Mouse (Mus musculus): ENCODE measurements at regions not wholly inside any gene's neighbourhood (a gene's known extent, or its start where the extent isn't known, plus 50 kb on each side); places are given as distances from the start of the nearest gene placed in this dataset.
A peak's percentile ranks its signal among the peaks of the same experiment; 100 is the strongest.
"Not testable (repeated sequence)": the region's sequence is repeated elsewhere in the genome, so short reads cannot be mapped to it uniquely, and the experiment has no call there.

- H3K27ac ChIP-seq = no peak overlapping the region
- H3K36me3 ChIP-seq (ENCODE audit: control insufficient read depth, insufficient read depth, low read length) = no peaks in the 10 kb centered on the region
- H3K79me2 ChIP-seq (replicated peaks; ENCODE audit: control insufficient read depth, insufficient read depth, low read length) = no peaks in the 10 kb centered on the region
- no peak overlapping the region for H3K4me3 ChIP-seq
- H3K9ac ChIP-seq (ENCODE audit: low read depth, low read length) = no peak overlapping the region
- no peaks in the 10 kb centered on the region for H3K4me1 ChIP-seq (ENCODE audit: control insufficient read depth, insufficient read depth, low read length)
- TF ChIP-seq POLR2A (IDR thresholded peaks at IDR 0.05; ENCODE audit: insufficient read depth, low read depth, low read length) = no peak
- TF ChIP-seq CTCF (IDR thresholded peaks at IDR 0.05) = no peak
- no peak for TF ChIP-seq EP300 (IDR thresholded peaks at IDR 0.05; ENCODE audit: insufficient read depth, low read depth, low read length)
- no peak for DNase-seq
- intact Hi-C loops (cut with DNase I) = no loop called here
- no peaks in the 10 kb centered on the region for H3K27me3 ChIP-seq (ENCODE audit: control insufficient read depth, insufficient read depth, low read length)
Measured at GRCm38 (mm10) chr3:46771805-46772204, 323.8 kb upstream of the Pabpc4l start.

DNA sequence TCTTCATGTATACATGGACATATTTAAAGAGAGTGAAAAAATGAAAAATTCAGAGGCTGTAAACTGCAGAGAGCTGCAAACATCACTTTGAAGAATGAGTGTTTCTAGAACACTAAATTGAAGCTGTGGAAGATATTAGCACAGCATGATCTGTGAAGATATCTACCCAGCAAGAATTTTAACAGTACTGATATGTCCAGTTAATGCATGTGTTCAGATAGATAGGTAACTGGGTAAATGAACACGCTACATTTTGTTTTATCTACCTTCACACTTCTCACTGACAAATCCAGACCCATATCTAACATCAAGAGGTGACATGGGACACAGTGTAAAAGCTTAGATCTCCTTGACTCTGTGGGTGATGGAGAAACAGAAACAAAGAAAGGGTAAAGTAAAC lies 316.9 kb upstream of the Pabpc4l start:
- no peak overlapping the region for H3K9ac ChIP-seq (ENCODE audit: low read depth, low read length)
- H3K27me3 ChIP-seq (ENCODE audit: control insufficient read depth, insufficient read depth, low read length) = no peaks in the 10 kb centered on the region
- no peaks in the 10 kb centered on the region for H3K4me1 ChIP-seq (ENCODE audit: control insufficient read depth, insufficient read depth, low read length)
- no peak for DNase-seq
- H3K27ac ChIP-seq = no peak overlapping the region
- no peaks in the 10 kb centered on the region for H3K36me3 ChIP-seq (ENCODE audit: control insufficient read depth, insufficient read depth, low read length)
- intact Hi-C loops (cut with DNase I) = no loop called here
- WGBS = 61% methylated on average over 1 of the region's 1 CpGs
- H3K4me3 ChIP-seq = no peak overlapping the region
- TF ChIP-seq EP300 (IDR thresholded peaks at IDR 0.05; ENCODE audit: insufficient read depth, low read depth, low read length) (no peak), POLR2A (IDR thresholded peaks at IDR 0.05; ENCODE audit: insufficient read depth, low read depth, low read length) (no peak), CTCF (IDR thresholded peaks at IDR 0.05) (no peak)
- no peaks in the 10 kb centered on the region for H3K79me2 ChIP-seq (replicated peaks; ENCODE audit: control insufficient read depth, insufficient read depth, low read length)

DNA sequence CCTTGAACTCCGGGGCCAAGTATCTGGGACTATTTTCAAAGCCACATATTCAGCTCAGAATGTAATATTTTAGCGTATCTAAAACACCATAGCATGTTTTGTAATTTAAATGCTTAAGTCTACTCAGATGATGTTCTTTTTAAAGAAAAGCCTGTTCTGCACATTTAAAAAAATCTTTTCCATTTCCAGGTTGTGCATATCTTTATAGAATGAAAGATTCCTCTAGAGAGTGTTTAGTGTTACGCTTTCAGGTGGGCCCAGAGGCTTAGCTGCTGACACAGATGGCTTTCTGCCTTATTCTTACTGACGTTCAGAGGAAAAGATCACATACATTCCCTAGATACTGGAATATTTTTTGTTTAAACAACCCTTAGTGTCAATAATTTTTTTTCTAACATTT lies 310.5 kb upstream of the Pabpc4l start:
- Histone ChIP-seq H3K36me3 (ENCODE audit: control insufficient read depth, insufficient read depth, low read length) (no peaks in the 10 kb centered on the region), H3K27ac (no peak overlapping the region), H3K4me3 (no peak overlapping the region), H3K27me3 (ENCODE audit: control insufficient read depth, insufficient read depth, low read length) (no peaks in the 10 kb centered on the region), H3K79me2 (replicated peaks; ENCODE audit: control insufficient read depth, insufficient read depth, low read length) (no peaks in the 10 kb centered on the region), H3K9ac (ENCODE audit: low read depth, low read length) (no peak overlapping the region), H3K4me1 (ENCODE audit: control insufficient read depth, insufficient read depth, low read length) (no peaks in the 10 kb centered on the region)
- DNase-seq = no peak
- intact Hi-C loops (cut with DNase I) = no loop called here
- TF ChIP-seq CTCF (IDR thresholded peaks at IDR 0.05) (no peak), EP300 (IDR thresholded peaks at IDR 0.05; ENCODE audit: insufficient read depth, low read depth, low read length) (no peak), POLR2A (IDR thresholded peaks at IDR 0.05; ENCODE audit: insufficient read depth, low read depth, low read length) (no peak)
- 74% methylated on average over 4 of the region's 4 CpGs for WGBS

DNA sequence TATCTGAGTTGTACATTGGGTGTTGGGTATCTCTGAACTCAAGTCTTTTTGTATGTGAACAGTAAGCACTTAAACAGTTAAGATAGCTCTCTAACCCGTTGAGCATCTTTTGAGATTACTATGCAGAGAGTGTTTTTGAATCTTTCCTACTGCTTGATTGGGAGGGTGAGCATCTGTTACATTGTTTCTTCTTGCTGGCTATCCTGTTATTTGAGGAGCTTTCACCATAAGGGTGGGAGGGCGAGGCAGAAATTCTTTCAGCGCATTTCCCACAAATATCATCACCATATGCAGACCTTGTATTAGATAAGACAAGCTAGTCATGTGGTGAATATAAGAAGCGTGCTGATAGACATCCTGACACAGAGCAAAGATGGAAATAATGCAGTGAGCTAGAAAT lies 279.7 kb upstream of the Pabpc4l start:
- Histone ChIP-seq H3K4me1 (ENCODE audit: control insufficient read depth, insufficient read depth, low read length) (no peaks in the 10 kb centered on the region), H3K27me3 (ENCODE audit: control insufficient read depth, insufficient read depth, low read length) (no peaks in the 10 kb centered on the region), H3K27ac (no peak overlapping the region), H3K4me3 (no peak overlapping the region), H3K36me3 (ENCODE audit: control insufficient read depth, insufficient read depth, low read length) (no peaks in the 10 kb centered on the region), H3K9ac (ENCODE audit: low read depth, low read length) (no peak overlapping the region), H3K79me2 (replicated peaks; ENCODE audit: control insufficient read depth, insufficient read depth, low read length) (no peaks in the 10 kb centered on the region)
- intact Hi-C loops (cut with DNase I) = no loop called here
- 56% methylated on average over 4 of the region's 4 CpGs for WGBS
- no peak for TF ChIP-seq EP300 (IDR thresholded peaks at IDR 0.05; ENCODE audit: insufficient read depth, low read depth, low read length)
- no peak for TF ChIP-seq CTCF (IDR thresholded peaks at IDR 0.05)
- TF ChIP-seq POLR2A (IDR thresholded peaks at IDR 0.05; ENCODE audit: insufficient read depth, low read depth, low read length) = no peak
- no peak for DNase-seq

GRCm38 (mm10) chr3:46701649-46702048 lies 253.6 kb upstream of the Pabpc4l start:
- intact Hi-C loops (cut with DNase I) = no loop called here
- Histone ChIP-seq H3K9ac (ENCODE audit: low read depth, low read length) (no peak overlapping the region), H3K4me3 (no peak overlapping the region), H3K4me1 (ENCODE audit: control insufficient read depth, insufficient read depth, low read length) (no peaks in the 10 kb centered on the region), H3K36me3 (ENCODE audit: control insufficient read depth, insufficient read depth, low read length) (no peaks in the 10 kb centered on the region), H3K27me3 (ENCODE audit: control insufficient read depth, insufficient read depth, low read length) (no peaks in the 10 kb centered on the region), H3K79me2 (replicated peaks; ENCODE audit: control insufficient read depth, insufficient read depth, low read length) (no peaks in the 10 kb centered on the region), H3K27ac (no peak overlapping the region)
- DNase-seq = peak in 1 of 2 experiments; percentile 3
- TF ChIP-seq CTCF (IDR thresholded peaks at IDR 0.05) = no peak
- TF ChIP-seq EP300 (IDR thresholded peaks at IDR 0.05; ENCODE audit: insufficient read depth, low read depth, low read length) = no peak
- no peak for TF ChIP-seq POLR2A (IDR thresholded peaks at IDR 0.05; ENCODE audit: insufficient read depth, low read depth, low read length)
- WGBS = 3% methylated on average over 1 of the region's 1 CpGs

DNA sequence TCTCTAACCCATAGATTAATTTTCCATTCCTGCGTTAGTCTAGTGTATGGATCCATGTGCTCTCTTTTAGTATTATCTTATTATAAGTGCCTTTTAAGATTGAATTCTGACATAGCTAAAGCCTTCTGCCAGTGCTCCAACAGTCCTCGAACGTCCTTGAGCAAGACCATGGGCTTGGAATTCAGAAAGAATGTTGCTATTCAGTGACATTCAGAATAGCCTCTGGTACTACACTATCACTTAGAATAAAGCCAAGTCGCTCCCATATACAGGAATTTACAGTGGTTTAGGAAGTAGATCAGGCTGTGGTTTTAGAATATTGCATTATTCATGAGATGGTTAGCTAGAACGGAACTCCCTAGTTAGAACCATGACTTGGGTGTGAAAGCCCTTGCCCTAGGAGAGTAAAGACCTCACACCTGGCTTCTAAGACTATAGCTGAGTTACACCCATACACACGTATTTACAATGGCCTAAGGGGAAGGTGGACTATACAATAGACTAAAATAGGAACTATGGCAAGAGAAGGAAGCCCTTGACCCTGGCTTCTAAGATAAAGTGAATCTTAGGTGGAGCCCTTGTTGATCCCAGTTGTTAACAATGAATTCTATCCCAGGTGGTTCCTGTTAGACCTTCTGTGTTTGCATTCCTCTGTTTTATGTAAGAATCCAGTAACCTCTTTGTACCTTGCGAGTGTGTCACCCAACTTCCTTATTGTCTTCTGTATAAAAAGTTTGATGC lies 239.8 kb upstream of the Pabpc4l start:
- H3K79me2 ChIP-seq (replicated peaks; ENCODE audit: control insufficient read depth, insufficient read depth, low read length); H3K27ac ChIP-seq; H3K4me1 ChIP-seq (ENCODE audit: control insufficient read depth, insufficient read depth, low read length); DNase-seq; H3K27me3 ChIP-seq (ENCODE audit: control insufficient read depth, insufficient read depth, low read length); H3K4me3 ChIP-seq; H3K36me3 ChIP-seq (ENCODE audit: control insufficient read depth, insufficient read depth, low read length); H3K9ac ChIP-seq (ENCODE audit: low read depth, low read length); intact Hi-C loops (cut with DNase I): not testable (repeated sequence)
- WGBS = 70% methylated on average over 6 of the region's 7 CpGs
